Mouse (Mus musculus): ENCODE data around the gene Plppr1. TPM values are rescaled to one million over a fixed set of nuclear protein-coding genes. Genes with fewer than 3 reads are reported as not detected.
A peak's percentile ranks its signal among the peaks of the same experiment; 100 is the strongest.
"Not testable (repeated sequence)": the region's sequence is repeated elsewhere in the genome, so short reads cannot be mapped to it uniquely, and the experiment has no call there.

Gene Plppr1
- polyA plus RNA-seq, 1 experiment from 2014 or later, result 0.13 TPM

DNA sequence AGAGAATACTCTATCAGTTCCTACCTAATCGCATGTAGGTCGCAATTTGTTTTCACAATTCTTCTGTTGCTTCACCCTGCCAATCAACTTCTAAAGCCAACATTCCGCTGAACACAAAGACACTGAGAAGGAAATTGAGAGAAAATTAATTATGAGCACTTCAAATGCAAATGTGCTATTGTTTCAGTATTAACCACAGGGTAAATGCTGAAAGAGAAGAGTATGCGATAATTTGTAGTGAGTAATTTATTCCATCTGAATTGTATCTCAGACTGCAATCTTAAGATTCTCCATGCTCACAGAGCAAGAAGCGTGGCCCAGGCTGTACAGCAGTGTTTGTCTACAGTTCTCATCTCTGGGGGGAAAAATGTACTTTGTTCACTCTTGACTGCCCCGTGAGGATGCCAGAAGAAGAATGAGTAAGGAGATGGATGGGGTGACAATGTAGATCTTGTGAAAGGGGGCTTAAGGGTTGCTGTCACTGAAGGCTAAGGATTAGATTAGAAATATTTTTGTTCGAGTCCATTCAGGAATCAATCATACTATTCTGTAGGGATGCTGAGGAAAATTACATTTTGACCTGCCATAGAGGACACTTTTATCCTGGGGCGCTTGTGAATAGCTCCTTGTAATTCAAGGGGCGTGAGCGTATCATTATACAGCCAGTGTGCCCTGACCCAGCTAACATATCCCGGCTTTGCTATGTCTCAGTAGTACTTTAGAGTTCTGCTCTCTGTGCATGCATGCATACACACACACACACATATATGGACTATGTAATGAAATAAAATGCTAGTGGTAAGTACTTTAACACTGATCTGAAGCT is 173.3 kb downstream of the Plppr1 start:
- DNase-seq (ENCODE audit: low spot score), result no peak

GRCm38 (mm10) chr4:49233032-49233406 is 173.9 kb downstream of the Plppr1 start:
- DNase-seq (ENCODE audit: low spot score), result no peak

GRCm38 (mm10) chr4:49238111-49238510 is 179.0 kb downstream of the Plppr1 start:
- no peak for DNase-seq (ENCODE audit: low spot score)

DNA sequence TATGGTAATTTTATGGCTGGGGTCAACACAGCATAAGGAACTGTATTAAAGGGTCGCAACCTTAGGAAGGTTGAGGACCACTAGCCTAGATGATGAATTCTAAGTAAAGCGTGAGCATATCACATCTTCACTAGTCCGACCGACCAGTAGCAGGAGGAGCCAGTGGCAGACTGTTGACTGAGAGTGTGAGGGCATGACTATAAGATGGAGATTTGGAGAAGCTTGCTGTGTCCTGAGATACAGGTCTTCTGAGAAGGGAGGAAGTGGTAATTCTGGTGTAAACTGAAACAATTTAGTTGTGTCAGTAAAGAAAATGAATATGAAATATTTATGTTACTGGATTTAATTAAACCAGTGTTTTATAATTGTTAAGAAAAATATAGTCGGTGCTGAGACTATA is 180.4 kb downstream of the Plppr1 start:
- no peak for DNase-seq (ENCODE audit: low spot score)

- DNase-seq (ENCODE audit: low spot score), result no peak
These were observed 185.7 kb downstream of the Plppr1 start for GRCm38 (mm10) chr4:49244791-49245190.

GRCm38 (mm10) chr4:49245274-49245673 is 186.2 kb downstream of the Plppr1 start:
- DNase-seq (ENCODE audit: low spot score), result no peak

DNA sequence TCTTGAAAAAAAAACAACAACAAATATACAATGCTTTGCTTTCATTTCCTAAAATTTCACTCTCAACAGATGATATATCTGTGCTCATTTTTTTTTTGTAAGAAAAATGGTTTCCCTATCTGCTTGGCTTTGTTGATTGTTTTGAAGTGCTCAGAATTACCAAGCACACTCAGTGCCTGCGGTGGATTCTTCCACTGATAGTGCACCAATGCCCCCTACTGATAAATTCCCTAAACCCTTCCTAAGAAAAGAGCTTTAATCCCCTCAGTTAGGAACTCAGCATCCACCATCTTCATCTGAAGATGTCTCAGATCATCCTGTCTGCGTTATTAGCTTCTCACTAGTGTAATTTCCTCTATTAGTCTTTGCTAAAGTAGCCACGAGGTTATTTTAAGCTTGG is 192.2 kb downstream of the Plppr1 start:
- DNase-seq (ENCODE audit: low spot score), result no peak

DNA sequence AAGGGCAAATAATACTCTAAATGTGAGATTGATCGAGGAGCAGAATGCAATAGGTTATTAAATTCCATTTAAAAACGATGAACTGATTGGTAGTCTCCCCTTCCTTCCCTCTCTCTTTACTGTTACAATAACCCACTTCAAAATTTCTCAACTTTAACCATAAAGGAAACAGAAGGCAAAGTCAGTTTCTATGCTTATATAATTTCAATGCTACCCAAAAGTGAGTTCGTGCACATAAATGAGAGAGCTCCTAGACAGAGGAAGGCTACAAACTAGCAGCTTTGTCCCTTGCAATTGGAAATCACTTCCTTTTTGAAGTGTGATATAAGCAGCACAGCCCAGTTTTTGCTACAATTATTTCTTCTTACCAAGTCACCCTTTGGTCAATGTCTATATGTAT is 193.1 kb downstream of the Plppr1 start:
- no peak for DNase-seq (ENCODE audit: low spot score)

GRCm38 (mm10) chr4:49278515-49278914 is 219.4 kb downstream of the Plppr1 start:
- no peak for DNase-seq (ENCODE audit: low spot score)

DNA sequence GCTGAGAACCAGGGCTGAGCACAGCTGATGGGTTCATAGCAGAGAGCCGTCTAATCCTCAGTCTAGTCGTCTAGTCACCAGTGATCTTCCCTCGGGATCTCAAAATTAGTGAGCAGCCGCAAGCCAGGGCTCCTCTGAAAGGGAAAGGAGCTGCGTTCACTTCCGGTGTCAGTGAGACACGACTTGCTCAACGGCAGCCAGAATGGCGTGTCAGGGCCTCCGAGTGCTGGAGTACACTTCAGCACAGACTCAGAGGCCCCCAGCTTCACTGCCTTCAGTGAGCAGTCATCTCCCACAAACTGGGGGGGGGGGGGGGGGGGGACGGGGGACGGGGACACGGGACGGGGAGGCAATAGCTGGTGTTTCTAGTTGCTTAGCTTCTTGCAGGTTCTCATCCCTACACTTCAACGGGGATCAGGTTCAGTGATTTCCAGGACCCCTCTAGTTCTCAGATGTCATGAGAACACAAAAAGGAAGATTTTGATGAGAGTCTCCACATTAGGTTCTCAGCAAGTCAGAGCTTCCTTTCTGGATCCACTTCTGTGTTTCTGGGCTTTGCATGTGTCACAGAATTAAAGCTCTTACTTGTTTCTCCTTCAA is 225.7 kb downstream of the Plppr1 start:
- no peak for DNase-seq (ENCODE audit: low spot score)

- DNase-seq (ENCODE audit: low spot score), result no peak
These were observed 226.5 kb downstream of the Plppr1 start for GRCm38 (mm10) chr4:49285340-49286196.

DNA sequence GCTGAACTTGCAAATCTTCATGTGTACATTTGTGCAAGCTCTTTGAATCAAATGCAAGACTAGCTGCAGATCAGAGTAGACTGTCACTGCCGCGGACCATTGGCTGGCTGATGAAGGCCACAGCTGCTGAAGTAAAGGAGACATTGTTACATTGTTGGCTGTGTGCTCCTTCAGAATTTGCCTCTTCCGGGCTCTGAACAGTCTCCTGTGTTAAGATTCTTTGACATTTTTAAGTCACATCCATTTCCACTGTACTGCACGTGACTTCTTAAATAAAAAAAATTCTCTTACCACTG is 227.1 kb downstream of the Plppr1 start:
- no peak for DNase-seq (ENCODE audit: low spot score)

DNA sequence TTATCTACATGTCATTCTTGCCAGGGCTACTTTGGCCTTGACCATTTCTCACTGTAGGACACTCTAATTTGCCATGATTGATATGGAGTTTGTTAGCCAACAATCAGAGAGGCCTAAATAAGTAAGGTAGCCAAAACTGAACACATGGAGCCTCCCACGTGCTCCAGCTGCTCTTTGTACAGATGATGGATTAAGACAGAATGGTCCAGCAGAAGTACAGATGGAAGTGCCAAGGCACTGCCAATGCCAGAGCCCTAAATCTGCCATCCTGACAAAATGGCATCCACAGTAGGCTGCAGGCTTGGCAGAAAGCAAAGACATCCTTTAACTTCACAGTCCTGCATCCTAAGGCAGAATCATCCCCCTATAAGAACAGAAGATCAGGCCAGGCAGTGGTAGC is 237.4 kb downstream of the Plppr1 start:
- no peak for DNase-seq (ENCODE audit: low spot score)

- DNase-seq (ENCODE audit: low spot score), result no peak
These were observed 240.5 kb downstream of the Plppr1 start for GRCm38 (mm10) chr4:49299576-49299975.

GRCm38 (mm10) chr4:49321903-49322635 is 263.0 kb downstream of the Plppr1 start:
- peak; percentile 16 for DNase-seq (ENCODE audit: low spot score)

DNA sequence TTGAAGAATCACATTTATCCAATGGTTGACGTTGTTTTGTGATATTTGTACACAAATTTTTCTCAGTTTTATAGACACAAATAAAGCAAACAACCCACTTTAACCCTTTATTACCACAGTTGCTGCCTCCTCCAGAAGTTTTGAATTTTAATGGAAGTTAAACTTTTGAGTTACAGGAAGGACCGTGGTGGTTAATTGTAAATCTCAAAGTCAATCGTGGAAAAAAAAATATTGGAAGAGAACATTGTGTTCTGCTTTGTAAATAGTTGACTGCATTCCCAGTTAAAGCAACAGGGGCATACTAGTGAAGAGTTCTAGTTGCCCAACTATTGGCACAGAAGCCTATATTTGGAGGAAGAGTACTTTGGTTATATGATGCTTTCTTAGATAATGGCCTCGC is 278.9 kb downstream of the Plppr1 start:
- not testable (repeated sequence) for DNase-seq (ENCODE audit: low spot score)

DNA sequence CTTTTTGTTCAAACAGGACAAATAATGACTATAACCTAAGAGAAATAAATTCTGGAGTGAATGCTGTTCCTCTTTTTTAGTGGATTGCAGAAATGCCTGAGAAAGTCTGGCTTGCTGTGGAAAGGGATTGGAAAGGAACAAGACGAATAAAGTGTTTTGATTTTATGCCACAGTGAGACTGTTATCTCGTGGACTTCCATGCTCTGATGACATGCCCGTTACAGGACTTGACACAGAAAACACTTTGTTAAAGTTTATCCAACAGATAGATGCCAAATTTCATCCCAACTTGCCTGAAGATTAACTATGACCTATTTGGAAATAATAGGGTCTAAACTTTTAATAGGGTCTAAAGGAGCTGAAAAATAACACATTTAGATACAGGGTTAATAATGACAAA is 281.0 kb downstream of the Plppr1 start:
- DNase-seq (ENCODE audit: low spot score), result not testable (repeated sequence)

- DNase-seq (ENCODE audit: low spot score), result not testable (repeated sequence)
These were observed 288.9 kb downstream of the Plppr1 start for GRCm38 (mm10) chr4:49348001-49348400.

DNA sequence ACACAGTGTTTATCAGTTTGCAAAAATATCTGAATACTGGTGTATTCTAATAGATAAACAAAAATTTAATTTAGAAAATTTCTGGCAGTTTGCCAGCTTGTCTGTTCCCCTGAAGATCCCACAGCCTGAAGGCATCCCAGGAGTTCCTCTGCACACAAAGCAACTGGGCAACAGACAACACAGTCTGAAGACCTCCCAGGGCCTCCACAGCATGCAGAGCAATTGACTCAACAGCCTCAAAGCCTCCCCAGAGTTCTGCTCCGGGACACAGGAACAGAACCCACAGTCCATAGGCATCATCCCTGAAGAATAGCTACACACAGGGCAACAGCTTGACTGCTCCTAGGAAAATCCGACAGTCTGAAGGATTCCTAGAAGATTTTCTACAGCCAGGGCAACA is 289.6 kb downstream of the Plppr1 start:
- DNase-seq (ENCODE audit: low spot score), result no peak

- no peak for DNase-seq (ENCODE audit: low spot score)
These were observed 291.4 kb downstream of the Plppr1 start for GRCm38 (mm10) chr4:49350470-49350869.

- DNase-seq (ENCODE audit: low spot score), result no peak
These were observed 298.0 kb downstream of the Plppr1 start for GRCm38 (mm10) chr4:49357097-49357496.

- DNase-seq (ENCODE audit: low spot score), result not testable (repeated sequence)
These were observed 309.0 kb downstream of the Plppr1 start for GRCm38 (mm10) chr4:49368046-49368445.

All from thymus, postnatal 0 days (tissue).